Mouse (Mus musculus) layer of hippocampus, adult 2 months (tissue): Measurements from ENCODE around the gene Gm17174. TPM values are rescaled to one million over a fixed set of nuclear protein-coding genes. Genes with fewer than 3 reads are reported as not detected.
"Not testable (repeated sequence)": the region's sequence is repeated elsewhere in the genome, so short reads cannot be mapped to it uniquely, and the experiment has no call there.

Experiments used
- DNase-seq, 2 experiments: peaks; one replicate each; pipeline ENCODE4 v3.0.0; 2022; ENCODE audit warnings: low spot score in 2 of 2
- H3K27ac ChIP-seq: fragments of 200-600 bp; 2 replicates; pipeline ENCODE4 v1.8.1; 2022
- H3K4me3 ChIP-seq: fragments of 200-600 bp; 2 replicates; pipeline ENCODE4 v1.8.1; 2022; ENCODE audit warnings: mild to moderate bottlenecking
- CTCF ChIP-seq: fragments of 200-600 bp; conservative IDR thresholded peaks from 2 replicates; pipeline ENCODE4 v1.8.1; 2022; ENCODE audit warnings: antibody characterized with exemption, mild to moderate bottlenecking, moderate library complexity
- long read RNA-seq, 2 experiments: library from polyadenylated mRNA; stranded (forward); transcript quantifications; one replicate each; pipeline ENCODE4 v2.0.0; 2021; ENCODE audit warnings: borderline mapping rate in 2 of 2
- total RNA-seq, 2 experiments: library from RNA; stranded (reverse); gene quantifications; 2 replicates each; pipeline ENCODE4 v1.2.3; 2021

The Gm17174 gene
- total RNA-seq = not detected
- long read RNA-seq, experiment 1 = 0 reads
- long read RNA-seq, experiment 2 = 0 reads

- not testable (repeated sequence) for DNase-seq, H3K4me3 ChIP-seq, H3K27ac ChIP-seq
Observed at GRCm38 (mm10) chr14:51592039-51592438, at the start of gene Gm17174. Gene Gm17174, minus strand, starts transcription at chr14:51592139.

- not testable (repeated sequence) for H3K27ac ChIP-seq, H3K4me3 ChIP-seq, DNase-seq
Observed at GRCm38 (mm10) chr14:51635566-51635965, 43.6 kb upstream of the Gm17174 start, which contains the start of gene Gm4181. Gene Gm4181, minus strand, starts transcription at chr14:51635666.

- DNase-seq = peak in 1 of 2 experiments; percentile 14
- H3K27ac ChIP-seq, H3K4me3 ChIP-seq: not testable (repeated sequence)
Observed at GRCm38 (mm10) chr14:51632426-51632825, 40.5 kb upstream of the Gm17174 start.

GRCm38 (mm10) chr14:51611210-51611609 lies 19.3 kb upstream of the Gm17174 start, which contains the start of gene Gm17078:
Gene Gm17078, minus strand, starts transcription at chr14:51611310.
- no peak for TF ChIP-seq CTCF
- DNase-seq = no peak
- Histone ChIP-seq H3K4me3 (no peak within 1 kb of the TSS), H3K27ac (no peak within 1 kb of the TSS)

GRCm38 (mm10) chr14:51573963-51574362 lies 18.0 kb downstream of the Gm17174 start, which contains the start of gene Gm17175:
Gene Gm17175, minus strand, starts transcription at chr14:51574063.
- not testable (repeated sequence) for DNase-seq, H3K27ac ChIP-seq, H3K4me3 ChIP-seq

GRCm38 (mm10) chr14:51552490-51552889 lies 39.4 kb downstream of the Gm17174 start, which contains the start of gene Gm5622:
Gene Gm5622, plus strand, starts transcription at chr14:51552790.
- Histone ChIP-seq H3K27ac (no peak within 1 kb of the TSS), H3K4me3 (no peak within 1 kb of the TSS)
- no peak for TF ChIP-seq CTCF
- no peak for DNase-seq

Other genes with a start within 250 kb of the Gm17174 start
- gene Gm7247, start 230.4 kb downstream of the Gm17174 start, total RNA-seq = not detected
- not detected for gene Vmn2r88, start 181.3 kb downstream of the Gm17174 start, total RNA-seq
- gene Vmn2r89, start 140.3 kb downstream of the Gm17174 start, total RNA-seq = not detected
- gene Gm5622, start 39.3 kb downstream of the Gm17174 start, total RNA-seq = not detected
- not detected for gene Gm17175, start 18.1 kb downstream of the Gm17174 start, total RNA-seq
- not detected for gene Gm17078, start 19.2 kb upstream of the Gm17174 start, total RNA-seq
- not detected for gene Gm4181, start 43.5 kb upstream of the Gm17174 start, total RNA-seq
- gene Gm17079, start 103.3 kb upstream of the Gm17174 start, total RNA-seq = not detected
- not detected for gene Gm5800, start 125.0 kb upstream of the Gm17174 start, total RNA-seq
- gene Ang4, start 181.5 kb upstream of the Gm17174 start, total RNA-seq = not detected
- not detected for gene AY358078, start 207.9 kb upstream of the Gm17174 start, total RNA-seq